Mouse (Mus musculus): ENCODE measurements around the gene Bdh2. TPM values are rescaled to one million over a fixed set of nuclear protein-coding genes. Genes with fewer than 3 reads are reported as not detected.

The Bdh2 gene
- total and polyA plus RNA-seq, 3 experiments = 0.22 to 0.23 TPM; not detected in 1

GRCm38 (mm10) chr3:135328560-135328959 is 47.5 kb downstream of the Bdh2 start (continued):
- TF ChIP-seq BHLHE40 (IDR thresholded peaks at IDR 0.05; ENCODE audit: borderline replicate concordance, low read depth, low read length) = no peak
- no peak for TF ChIP-seq MEF2A (IDR thresholded peaks at IDR 0.05; ENCODE audit: extremely low read depth, insufficient replicate concordance, low read depth, low read length, poor library complexity, severe bottlenecking)
- no peak for TF ChIP-seq MXI1 (IDR thresholded peaks at IDR 0.05; ENCODE audit: low read depth, low read length)

GRCm38 (mm10) chr3:135332691-135333090 is 51.7 kb downstream of the Bdh2 start:
- DNase-seq (ENCODE audit: low read depth, low spot score) = no peak
- Histone ChIP-seq H3K4me3 (ENCODE audit: control insufficient read depth in 1 of 2, insufficient read depth in 1 of 2, low read depth in 2 of 2, low read length in 2 of 2) (no peak overlapping the region), H3K9ac (ENCODE audit: control insufficient read depth, low read depth, low read length, poor library complexity, severe bottlenecking) (no peak overlapping the region), H3K9me3 (replicated peaks; ENCODE audit: insufficient read depth, low read length) (no peaks in the 10 kb centered on the region), H3K4me1 (ENCODE audit: control insufficient read depth in 1 of 2, insufficient read depth in 2 of 2, low read length in 2 of 2) (no peaks in the 10 kb centered on the region), H3K27ac (ENCODE audit: control insufficient read depth, low read depth, low read length) (no peak overlapping the region), H3K36me3 (ENCODE audit: control insufficient read depth in 1 of 2, insufficient read depth in 2 of 2, low read length in 2 of 2) (no peaks in the 10 kb centered on the region), H3K27me3 (ENCODE audit: control insufficient read depth in 1 of 2, insufficient read depth in 2 of 2, low read length in 2 of 2) (no peaks in the 10 kb centered on the region), H3K79me2 (ENCODE audit: control insufficient read depth, insufficient read depth, low read length, poor library complexity) (no peaks in the 10 kb centered on the region)
- TF ChIP-seq CTCF (IDR thresholded peaks at IDR 0.05 in 2 of 3, conservative IDR thresholded peaks at IDR 0.05 in 1 of 3; ENCODE audit: control insufficient read depth in 1 of 3, insufficient read depth in 1 of 3, low read depth in 2 of 3, low read length in 3 of 3, poor library complexity in 1 of 3, severe bottlenecking in 1 of 3) (no peak), KAT2A (conservative IDR thresholded peaks at IDR 0.05; ENCODE audit: low read depth, low read length) (no peak), UBTF (IDR thresholded peaks at IDR 0.05; ENCODE audit: borderline replicate concordance, insufficient read depth, low read depth, low read length) (no peak)

- no peak overlapping the region for H3K27ac ChIP-seq (ENCODE audit: control insufficient read depth, low read depth, low read length)
- no peak for DNase-seq (ENCODE audit: low read depth, low spot score)
These were observed 52.7 kb downstream of the Bdh2 start for GRCm38 (mm10) chr3:135333763-135334162.

More at GRCm38 (mm10) chr3:135333763-135334162, 52.7 kb downstream of the Bdh2 start:
- H3K9me3 ChIP-seq (replicated peaks; ENCODE audit: insufficient read depth, low read length) = no peaks in the 10 kb centered on the region
- H3K27me3 ChIP-seq (ENCODE audit: control insufficient read depth in 1 of 2, insufficient read depth in 2 of 2, low read length in 2 of 2) = no peaks in the 10 kb centered on the region
- H3K4me1 ChIP-seq (ENCODE audit: control insufficient read depth in 1 of 2, insufficient read depth in 2 of 2, low read length in 2 of 2) = no peaks in the 10 kb centered on the region
- no peaks in the 10 kb centered on the region for H3K36me3 ChIP-seq (ENCODE audit: control insufficient read depth in 1 of 2, insufficient read depth in 2 of 2, low read length in 2 of 2)
- no peak overlapping the region for H3K4me3 ChIP-seq (ENCODE audit: control insufficient read depth in 1 of 2, insufficient read depth in 1 of 2, low read depth in 2 of 2, low read length in 2 of 2)
- H3K79me2 ChIP-seq (ENCODE audit: control insufficient read depth, insufficient read depth, low read length, poor library complexity) = no peaks in the 10 kb centered on the region
- H3K9ac ChIP-seq (ENCODE audit: control insufficient read depth, low read depth, low read length, poor library complexity, severe bottlenecking) = no peak overlapping the region
- no peak for TF ChIP-seq TAL1 (IDR thresholded peaks at IDR 0.05; ENCODE audit: low read length)
- no peak for TF ChIP-seq MAX (IDR thresholded peaks at IDR 0.05; ENCODE audit: low read length)
- no peak for TF ChIP-seq TBP (IDR thresholded peaks at IDR 0.05; ENCODE audit: low read depth, low read length)
- no peak for TF ChIP-seq ETS1 (IDR thresholded peaks at IDR 0.05; ENCODE audit: low read depth, low read length)
- TF ChIP-seq TCF12 (IDR thresholded peaks at IDR 0.05; ENCODE audit: low read depth, low read length) = no peak
- no peak for TF ChIP-seq RCOR1 (IDR thresholded peaks at IDR 0.05; ENCODE audit: low read depth, low read length)
- no peak for TF ChIP-seq POLR2AphosphoS5 (IDR thresholded peaks at IDR 0.05; ENCODE audit: borderline replicate concordance, low read depth, low read length)
- TF ChIP-seq MXI1 (IDR thresholded peaks at IDR 0.05; ENCODE audit: low read depth, low read length) = no peak
- no peak for TF ChIP-seq CTCF (IDR thresholded peaks at IDR 0.05 in 2 of 3, conservative IDR thresholded peaks at IDR 0.05 in 1 of 3; ENCODE audit: control insufficient read depth in 1 of 3, insufficient read depth in 1 of 3, low read depth in 2 of 3, low read length in 3 of 3, poor library complexity in 1 of 3, severe bottlenecking in 1 of 3)
- no peak for TF ChIP-seq MAFK (IDR thresholded peaks at IDR 0.05; ENCODE audit: borderline replicate concordance, low read depth, low read length)
- no peak for TF ChIP-seq USF2 (IDR thresholded peaks at IDR 0.05; ENCODE audit: borderline replicate concordance in 1 of 2, insufficient read depth in 1 of 2, low read depth in 1 of 2, low read length in 2 of 2)
- no peak for TF ChIP-seq POLR2A (IDR thresholded peaks at IDR 0.05; ENCODE audit: control insufficient read depth in 1 of 2, insufficient read depth in 1 of 2, low read depth in 1 of 2, low read length in 2 of 2, poor library complexity in 1 of 2)
- no peak for TF ChIP-seq MYB (IDR thresholded peaks at IDR 0.05; ENCODE audit: low read depth, low read length)
- no peak for TF ChIP-seq GABPA (IDR thresholded peaks at IDR 0.05; ENCODE audit: low read depth, low read length)
- TF ChIP-seq ZKSCAN1 (IDR thresholded peaks at IDR 0.05; ENCODE audit: low read depth, low read length) = no peak
- no peak for TF ChIP-seq ZC3H11A (IDR thresholded peaks at IDR 0.05; ENCODE audit: low read depth, low read length)
